Mouse (Mus musculus): Measurements from ENCODE around the gene Glmn. TPM values are rescaled to one million over a fixed set of nuclear protein-coding genes. Genes with fewer than 3 reads are reported as not detected.
A peak's percentile ranks its signal among the peaks of the same experiment; 100 is the strongest.

Gene Glmn
- total RNA-seq (2017) = 1.2 to 11.4 TPM (median 10.2 TPM) in 3 replicates

GRCm38 (mm10) chr5:107597301-107598077, at the start of gene Glmn, which contains the start of gene Rpap2:
Gene Glmn (minus strand): TSS chr5:107597888.
Gene Rpap2 (plus strand): TSS chr5:107597373.
- ATAC-seq (replicated peaks; ENCODE audit: insufficient number of reproducible peaks, low FRiP score, low TSS enrichment, poor library complexity, severe bottlenecking) = peak; percentile 82

- ATAC-seq (replicated peaks; ENCODE audit: insufficient number of reproducible peaks, low FRiP score, low TSS enrichment, poor library complexity, severe bottlenecking) = no peak
Observed at GRCm38 (mm10) chr5:107645935-107646334, 48.2 kb upstream of the Glmn start.

- no peak for ATAC-seq (replicated peaks; ENCODE audit: insufficient number of reproducible peaks, low FRiP score, low TSS enrichment, poor library complexity, severe bottlenecking)
Observed at GRCm38 (mm10) chr5:107644595-107644994, 46.9 kb upstream of the Glmn start.

- no peak for ATAC-seq (replicated peaks; ENCODE audit: insufficient number of reproducible peaks, low FRiP score, low TSS enrichment, poor library complexity, severe bottlenecking)
Observed at GRCm38 (mm10) chr5:107638366-107638765, 40.7 kb upstream of the Glmn start.

- ATAC-seq (replicated peaks; ENCODE audit: insufficient number of reproducible peaks, low FRiP score, low TSS enrichment, poor library complexity, severe bottlenecking) = no peak
Observed at GRCm38 (mm10) chr5:107637106-107637505, 39.4 kb upstream of the Glmn start.

- no peak for ATAC-seq (replicated peaks; ENCODE audit: insufficient number of reproducible peaks, low FRiP score, low TSS enrichment, poor library complexity, severe bottlenecking)
Observed at GRCm38 (mm10) chr5:107633651-107634050, 36.0 kb upstream of the Glmn start.

- ATAC-seq (replicated peaks; ENCODE audit: insufficient number of reproducible peaks, low FRiP score, low TSS enrichment, poor library complexity, severe bottlenecking) = no peak
Observed at GRCm38 (mm10) chr5:107621327-107621726, 23.6 kb upstream of the Glmn start.

- ATAC-seq (replicated peaks; ENCODE audit: insufficient number of reproducible peaks, low FRiP score, low TSS enrichment, poor library complexity, severe bottlenecking) = no peak
Observed at GRCm38 (mm10) chr5:107617986-107618385, 20.3 kb upstream of the Glmn start.

GRCm38 (mm10) chr5:107611224-107611623, 13.5 kb upstream of the Glmn start:
- ATAC-seq (replicated peaks; ENCODE audit: insufficient number of reproducible peaks, low FRiP score, low TSS enrichment, poor library complexity, severe bottlenecking) = peak; percentile 86

GRCm38 (mm10) chr5:107598380-107598779, 692 bp upstream of the Glmn start:
- no peak for ATAC-seq (replicated peaks; ENCODE audit: insufficient number of reproducible peaks, low FRiP score, low TSS enrichment, poor library complexity, severe bottlenecking)

GRCm38 (mm10) chr5:107569148-107569547, 28.5 kb downstream of the Glmn start:
- no peak for ATAC-seq (replicated peaks; ENCODE audit: insufficient number of reproducible peaks, low FRiP score, low TSS enrichment, poor library complexity, severe bottlenecking)

GRCm38 (mm10) chr5:107556969-107557368, 40.7 kb downstream of the Glmn start:
- no peak for ATAC-seq (replicated peaks; ENCODE audit: insufficient number of reproducible peaks, low FRiP score, low TSS enrichment, poor library complexity, severe bottlenecking)

- ATAC-seq (replicated peaks; ENCODE audit: insufficient number of reproducible peaks, low FRiP score, low TSS enrichment, poor library complexity, severe bottlenecking) = no peak
Observed at GRCm38 (mm10) chr5:107554336-107554735, 43.4 kb downstream of the Glmn start.

GRCm38 (mm10) chr5:107548444-107548843, 49.2 kb downstream of the Glmn start:
- no peak for ATAC-seq (replicated peaks; ENCODE audit: insufficient number of reproducible peaks, low FRiP score, low TSS enrichment, poor library complexity, severe bottlenecking)

- no peak for ATAC-seq (replicated peaks; ENCODE audit: insufficient number of reproducible peaks, low FRiP score, low TSS enrichment, poor library complexity, severe bottlenecking)
Observed at GRCm38 (mm10) chr5:107547955-107548354, 49.7 kb downstream of the Glmn start.

- no peak for ATAC-seq (replicated peaks; ENCODE audit: insufficient number of reproducible peaks, low FRiP score, low TSS enrichment, poor library complexity, severe bottlenecking)
Observed at GRCm38 (mm10) chr5:107545927-107546326, 51.8 kb downstream of the Glmn start.

- no peak for ATAC-seq (replicated peaks; ENCODE audit: insufficient number of reproducible peaks, low FRiP score, low TSS enrichment, poor library complexity, severe bottlenecking)
Observed at GRCm38 (mm10) chr5:107541696-107542095, 56.0 kb downstream of the Glmn start.

GRCm38 (mm10) chr5:107534581-107534980, 63.1 kb downstream of the Glmn start, which contains the start of gene 1700028K03Rik:
Gene 1700028K03Rik (plus strand): TSS chr5:107534709.
- no peak for ATAC-seq (replicated peaks; ENCODE audit: insufficient number of reproducible peaks, low FRiP score, low TSS enrichment, poor library complexity, severe bottlenecking)

- no peak for ATAC-seq (replicated peaks; ENCODE audit: insufficient number of reproducible peaks, low FRiP score, low TSS enrichment, poor library complexity, severe bottlenecking)
Observed at GRCm38 (mm10) chr5:107533590-107533989, 64.1 kb downstream of the Glmn start.

GRCm38 (mm10) chr5:107528856-107529255, 68.8 kb downstream of the Glmn start:
- no peak for ATAC-seq (replicated peaks; ENCODE audit: insufficient number of reproducible peaks, low FRiP score, low TSS enrichment, poor library complexity, severe bottlenecking)

Data from monocyte, adult 5-6 weeks (primary cell).